Mouse (Mus musculus): ENCODE results near the gene Ccdc97. TPM values are rescaled to one million over a fixed set of nuclear protein-coding genes. Genes with fewer than 3 reads are reported as not detected.

The Ccdc97 gene
- polyA plus RNA-seq, 1 experiment = 33.2 TPM

- peaks cover 8% of the 10 kb centered on the region for H3K79me3 ChIP-seq (ENCODE audit: low read depth)
- H3K36me3 ChIP-seq (ENCODE audit: control insufficient read depth, insufficient read depth) = no peaks in the 10 kb centered on the region
- no peak for TF ChIP-seq USF1 (IDR thresholded peaks at IDR 0.05; ENCODE audit: low read depth)
- TF ChIP-seq CTCF (IDR thresholded peaks at IDR 0.05; ENCODE audit: control insufficient read depth, insufficient read depth, insufficient read length) = peak; percentile 65
- H3ac ChIP-seq (ENCODE audit: control insufficient read depth, insufficient read length, low read depth) = peak within 1 kb of the TSS; percentile 94
- no peaks in the 10 kb centered on the region for H3K27me3 ChIP-seq (ENCODE audit: control insufficient read depth, insufficient read depth, insufficient read length)
- H3K79me2 ChIP-seq (ENCODE audit: control insufficient read depth, insufficient read depth) = peaks cover 35% of the 10 kb centered on the region
- peak within 1 kb of the TSS; percentile 63 for H3K4me3 ChIP-seq (ENCODE audit: insufficient read depth, poor library complexity, severe bottlenecking)
Observed at GRCm38 (mm10) chr7:25686680-25687531, 32.0 kb downstream of the Ccdc97 start, which contains the start of gene Tgfb1. Gene Tgfb1 (plus strand): TSS chr7:25687002.

- Histone ChIP-seq H3K36me3 (ENCODE audit: control insufficient read depth, insufficient read depth) (no peaks in the 10 kb centered on the region), H3K27me3 (ENCODE audit: control insufficient read depth, insufficient read depth, insufficient read length) (no peaks in the 10 kb centered on the region), H3K4me3 (ENCODE audit: insufficient read depth, poor library complexity, severe bottlenecking) (no peak overlapping the region), H3K79me2 (ENCODE audit: control insufficient read depth, insufficient read depth) (peaks cover 33% of the 10 kb centered on the region), H3ac (ENCODE audit: control insufficient read depth, insufficient read length, low read depth) (no peak overlapping the region), H3K79me3 (ENCODE audit: low read depth) (peaks cover 7% of the 10 kb centered on the region)
- no peak for TF ChIP-seq MAX (IDR thresholded peaks at IDR 0.05)
- no peak for TF ChIP-seq CTCF (IDR thresholded peaks at IDR 0.05; ENCODE audit: control insufficient read depth, insufficient read depth, insufficient read length)
- TF ChIP-seq USF1 (IDR thresholded peaks at IDR 0.05; ENCODE audit: low read depth) = no peak
- no peak for TF ChIP-seq MYOG (IDR thresholded peaks at IDR 0.05; ENCODE audit: control insufficient read depth, extremely low read depth, insufficient read length)
- no peak for TF ChIP-seq CEBPB (IDR thresholded peaks at IDR 0.05; ENCODE audit: low read depth)
- TF ChIP-seq MYOD1 (IDR thresholded peaks at IDR 0.05; ENCODE audit: control insufficient read depth, insufficient read length, low read depth) = no peak
- no peak for TF ChIP-seq FOSL1 (IDR thresholded peaks at IDR 0.05; ENCODE audit: insufficient read depth, low read length, poor library complexity, severe bottlenecking)
Observed at GRCm38 (mm10) chr7:25685926-25686470, 32.9 kb downstream of the Ccdc97 start.

GRCm38 (mm10) chr7:25684659-25685058 lies 34.2 kb downstream of the Ccdc97 start:
- Histone ChIP-seq H3K79me3 (ENCODE audit: low read depth) (peaks cover 3% of the 10 kb centered on the region), H3K4me3 (ENCODE audit: insufficient read depth, poor library complexity, severe bottlenecking) (no peak overlapping the region), H3K27me3 (ENCODE audit: control insufficient read depth, insufficient read depth, insufficient read length) (no peaks in the 10 kb centered on the region), H3K79me2 (ENCODE audit: control insufficient read depth, insufficient read depth) (peaks cover 20% of the 10 kb centered on the region), H3K36me3 (ENCODE audit: control insufficient read depth, insufficient read depth) (no peaks in the 10 kb centered on the region), H3ac (ENCODE audit: control insufficient read depth, insufficient read length, low read depth) (no peak overlapping the region)
- TF ChIP-seq MYOD1 (IDR thresholded peaks at IDR 0.05; ENCODE audit: control insufficient read depth, insufficient read length, low read depth) (no peak), CEBPB (IDR thresholded peaks at IDR 0.05; ENCODE audit: low read depth) (no peak), USF1 (IDR thresholded peaks at IDR 0.05; ENCODE audit: low read depth) (no peak), MYOG (IDR thresholded peaks at IDR 0.05; ENCODE audit: control insufficient read depth, extremely low read depth, insufficient read length) (no peak), CTCF (IDR thresholded peaks at IDR 0.05; ENCODE audit: control insufficient read depth, insufficient read depth, insufficient read length) (no peak), FOSL1 (IDR thresholded peaks at IDR 0.05; ENCODE audit: insufficient read depth, low read length, poor library complexity, severe bottlenecking) (no peak), MAX (IDR thresholded peaks at IDR 0.05) (no peak)

GRCm38 (mm10) chr7:25683474-25684180 lies 35.3 kb downstream of the Ccdc97 start:
- Histone ChIP-seq H3K79me3 (ENCODE audit: low read depth) (peaks cover 2% of the 10 kb centered on the region), H3K4me3 (ENCODE audit: insufficient read depth, poor library complexity, severe bottlenecking) (no peak overlapping the region), H3ac (ENCODE audit: control insufficient read depth, insufficient read length, low read depth) (no peak overlapping the region), H3K36me3 (ENCODE audit: control insufficient read depth, insufficient read depth) (no peaks in the 10 kb centered on the region), H3K27me3 (ENCODE audit: control insufficient read depth, insufficient read depth, insufficient read length) (no peaks in the 10 kb centered on the region), H3K79me2 (ENCODE audit: control insufficient read depth, insufficient read depth) (peaks cover 12% of the 10 kb centered on the region)
- TF ChIP-seq MYOG (IDR thresholded peaks at IDR 0.05; ENCODE audit: control insufficient read depth, extremely low read depth, insufficient read length) = no peak
- TF ChIP-seq MAX (IDR thresholded peaks at IDR 0.05) = no peak
- no peak for TF ChIP-seq CTCF (IDR thresholded peaks at IDR 0.05; ENCODE audit: control insufficient read depth, insufficient read depth, insufficient read length)
- TF ChIP-seq MYOD1 (IDR thresholded peaks at IDR 0.05; ENCODE audit: control insufficient read depth, insufficient read length, low read depth) = no peak
- TF ChIP-seq FOSL1 (IDR thresholded peaks at IDR 0.05; ENCODE audit: insufficient read depth, low read length, poor library complexity, severe bottlenecking) = no peak
- TF ChIP-seq USF1 (IDR thresholded peaks at IDR 0.05; ENCODE audit: low read depth) = no peak
- TF ChIP-seq CEBPB (IDR thresholded peaks at IDR 0.05; ENCODE audit: low read depth) = no peak

- no peaks in the 10 kb centered on the region for H3K79me2 ChIP-seq (ENCODE audit: control insufficient read depth, insufficient read depth)
- no peaks in the 10 kb centered on the region for H3K36me3 ChIP-seq (ENCODE audit: control insufficient read depth, insufficient read depth)
- TF ChIP-seq CEBPB (IDR thresholded peaks at IDR 0.05; ENCODE audit: low read depth) (no peak), USF1 (IDR thresholded peaks at IDR 0.05; ENCODE audit: low read depth) (no peak), MYOD1 (IDR thresholded peaks at IDR 0.05; ENCODE audit: control insufficient read depth, insufficient read length, low read depth) (no peak), MAX (IDR thresholded peaks at IDR 0.05) (no peak), MYOG (IDR thresholded peaks at IDR 0.05; ENCODE audit: control insufficient read depth, extremely low read depth, insufficient read length) (no peak), CTCF (IDR thresholded peaks at IDR 0.05; ENCODE audit: control insufficient read depth, insufficient read depth, insufficient read length) (no peak), FOSL1 (IDR thresholded peaks at IDR 0.05; ENCODE audit: insufficient read depth, low read length, poor library complexity, severe bottlenecking) (no peak)
- no peaks in the 10 kb centered on the region for H3K27me3 ChIP-seq (ENCODE audit: control insufficient read depth, insufficient read depth, insufficient read length)
- no peaks in the 10 kb centered on the region for H3K79me3 ChIP-seq (ENCODE audit: low read depth)
- H3ac ChIP-seq (ENCODE audit: control insufficient read depth, insufficient read length, low read depth) = no peak overlapping the region
- H3K4me3 ChIP-seq (ENCODE audit: insufficient read depth, poor library complexity, severe bottlenecking) = no peak overlapping the region
Observed at GRCm38 (mm10) chr7:25681341-25682231, 37.3 kb downstream of the Ccdc97 start.

Measured in C2C12 (cell line).